Mouse (Mus musculus) lung, adult 2 months (tissue): ENCODE data around the gene C1qtnf2.

Experiments
- CTCF ChIP-seq: fragments of 200-500 bp; IDR thresholded peaks from 2 replicates; pipeline ENCODE4 v1.5.1; 2011; ENCODE audit warnings: mild to moderate bottlenecking, low read length, control low read depth; ENCODE audit not compliant: insufficient read depth
- POLR2A ChIP-seq: fragments of 200-500 bp; IDR thresholded peaks from 2 replicates; pipeline ENCODE4 v1.6.1; 2011; ENCODE audit warnings: low read depth, mild to moderate bottlenecking, control low read depth, low read length, borderline replicate concordance; ENCODE audit errors: extremely low read depth

DNA sequence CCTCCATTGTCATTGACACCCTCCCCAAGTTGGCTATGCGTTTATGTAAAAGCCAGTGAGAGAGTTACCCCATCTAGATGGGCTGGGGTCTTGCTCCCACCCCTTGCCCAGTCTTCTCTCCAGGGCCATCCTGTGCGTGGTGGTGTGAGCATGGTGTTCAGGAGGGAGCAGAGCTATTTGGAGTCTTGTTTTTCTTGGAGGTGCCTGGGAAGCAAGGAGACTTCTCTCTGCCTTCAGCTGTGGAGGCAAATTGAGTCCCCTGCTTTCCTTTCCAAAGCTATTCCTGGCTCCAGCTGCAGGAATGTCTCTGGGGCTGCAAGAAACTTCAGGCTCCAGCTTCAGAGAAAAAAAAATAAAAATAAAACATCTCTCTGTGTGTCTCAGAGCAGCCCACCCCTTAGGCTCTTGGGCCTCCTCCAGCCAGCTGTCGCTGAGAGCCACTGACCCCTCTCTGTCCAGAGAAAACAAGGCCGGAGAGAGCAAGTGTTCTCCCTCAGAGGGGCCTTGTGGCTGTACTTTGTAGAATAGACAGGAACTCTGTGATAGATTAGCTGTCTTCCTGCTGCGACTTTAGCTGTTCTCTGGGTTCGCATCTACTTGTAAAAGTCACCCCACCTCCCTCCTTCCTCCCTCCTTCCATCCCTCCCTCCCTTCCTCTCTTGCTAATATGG is 9.2 kb downstream of the C1qtnf2 start:
- TF ChIP-seq CTCF (no peak), POLR2A (no peak)
